Mouse (Mus musculus): ENCODE measurements at regions not wholly inside any gene's neighbourhood (a gene's known extent, or its start where the extent isn't known, plus 50 kb on each side); places are given as distances from the start of the nearest gene placed in this dataset.

DNA sequence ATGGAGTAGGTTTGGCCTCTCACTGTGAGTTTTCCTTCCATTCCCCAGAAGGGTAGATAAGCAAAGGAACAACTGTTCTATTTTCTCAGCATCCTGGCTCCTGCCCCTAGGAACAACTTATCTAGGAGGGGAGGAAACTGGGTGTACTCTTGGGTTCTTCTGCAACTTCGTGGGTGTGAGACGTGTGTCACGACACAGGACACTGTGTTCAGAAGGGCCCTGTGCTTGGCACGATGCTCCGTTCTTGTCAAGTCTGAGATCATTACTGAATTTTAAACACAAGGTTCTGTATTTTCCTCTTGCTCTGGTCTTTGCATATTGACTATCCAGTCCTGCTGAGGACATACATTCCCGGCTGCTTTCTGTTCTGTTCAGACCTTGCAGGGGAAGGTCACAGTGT is 86.8 kb upstream of the Tmpo start:
- dilution Hi-C loops (cut with MboI; ENCODE audit: extremely low pct_ligation_motif_present, extremely low pct_unique_long_range_greater_than_20kb, low sequenced_read_pairs) (no loop called here), in situ Hi-C loops (cut with MboI; ENCODE audit: low pct_ligation_motif_present, low pct_unique_long_range_greater_than_20kb, low sequenced_read_pairs) (loop anchor here (25.0 kb wide), 1 partner anchor 1744 kb away; no protein-coding TSS in a partner anchor)
- peaks cover 2 to 11% of the 10 kb centered on the region in 2 experiments; a peak in 3 of 4 replicates for H3K4me1 ChIP-seq (ENCODE audit: control insufficient read depth in 1 of 2, insufficient read depth in 2 of 2)
- no peak overlapping the region for H3K4me2 ChIP-seq (ENCODE audit: insufficient read depth, low read depth, poor library complexity, severe bottlenecking)
- H3K9me3 ChIP-seq (replicated peaks; ENCODE audit: low read length), result no peaks in the 10 kb centered on the region
- no peak overlapping the region for H3K27ac ChIP-seq (ENCODE audit: insufficient read depth, low read depth)
- no peaks in the 10 kb centered on the region for H3K27me3 ChIP-seq (replicated peaks)
- TF ChIP-seq BHLHE40 (IDR thresholded peaks at IDR 0.05; ENCODE audit: low read depth, low read length) (no peak), GABPA (IDR thresholded peaks at IDR 0.05; ENCODE audit: insufficient replicate concordance, low read depth, low read length) (no peak), E2F4 (IDR thresholded peaks at IDR 0.05; ENCODE audit: insufficient replicate concordance, low read depth, low read length) (no peak), TCF12 (IDR thresholded peaks at IDR 0.05; ENCODE audit: low read depth, low read length) (no peak), SMC3 (IDR thresholded peaks at IDR 0.05; ENCODE audit: low read depth, low read length) (no peak), SIN3A (IDR thresholded peaks at IDR 0.05; ENCODE audit: low read length) (no peak), JUN (IDR thresholded peaks at IDR 0.05; ENCODE audit: insufficient read depth, low read depth, low read length) (no peak), TBP (conservative IDR thresholded peaks at IDR 0.05; ENCODE audit: low read depth, low read length) (no peak), EP300 (IDR thresholded peaks at IDR 0.05; ENCODE audit: low read length) (no peak), ZC3H11A (IDR thresholded peaks at IDR 0.05; ENCODE audit: low read depth, low read length) (no peak), MEF2A (IDR thresholded peaks at IDR 0.05; ENCODE audit: borderline replicate concordance, low read depth, low read length) (no peak), CTCF (conservative IDR thresholded peaks at IDR 0.05 in 1 of 2, IDR thresholded peaks at IDR 0.05 in 1 of 2; ENCODE audit: low read depth in 2 of 2, low read length in 2 of 2) (no peak), MAZ (IDR thresholded peaks at IDR 0.05; ENCODE audit: low read depth, low read length) (no peak), ETS1 (conservative IDR thresholded peaks at IDR 0.05; ENCODE audit: low read depth, low read length) (no peak)
- no peak overlapping the region for H3K9ac ChIP-seq (ENCODE audit: insufficient read depth, low read depth)
- no peak for DNase-seq (ENCODE audit: extremely low read depth)
- H3K36me3 ChIP-seq (replicated peaks in 1 of 2; ENCODE audit: control insufficient read depth in 1 of 2, insufficient read depth in 1 of 2, low read length in 1 of 2), result no peaks in the 10 kb centered on the region
- H3K79me2 ChIP-seq (replicated peaks; ENCODE audit: control insufficient read depth, extremely low read depth, insufficient read depth, poor library complexity, severe bottlenecking), result no peaks in the 10 kb centered on the region
- H3K4me3 ChIP-seq (replicated peaks in 1 of 3; ENCODE audit: low read depth in 2 of 3, low read length in 2 of 3, poor library complexity in 1 of 3), result no peak overlapping the region

DNA sequence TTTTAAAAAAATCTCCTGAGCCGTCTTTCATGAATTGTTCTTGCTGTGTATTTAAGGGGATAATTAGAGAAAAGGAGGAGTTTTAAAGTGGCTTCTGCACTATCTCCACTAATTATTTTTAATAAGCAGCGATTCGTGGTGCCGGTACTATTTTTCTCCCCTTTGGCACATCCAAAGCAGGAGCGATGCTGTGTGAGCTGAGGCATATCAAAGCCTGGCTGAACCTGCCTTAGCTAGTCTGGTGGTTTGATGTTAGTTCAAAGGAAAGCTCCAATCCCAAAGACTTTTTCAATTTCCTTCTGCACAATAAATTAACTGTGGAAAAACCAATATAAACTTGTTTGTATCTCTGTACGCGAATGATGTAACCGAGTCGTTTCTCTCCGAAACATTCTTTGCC is 79.3 kb upstream of the Tmpo start:
- no peak for DNase-seq (ENCODE audit: extremely low read depth)
- Histone ChIP-seq H3K27ac (ENCODE audit: insufficient read depth, low read depth) (no peak overlapping the region), H3K9me3 (replicated peaks; ENCODE audit: low read length) (no peaks in the 10 kb centered on the region), H3K27me3 (replicated peaks) (no peaks in the 10 kb centered on the region), H3K36me3 (replicated peaks in 1 of 2; ENCODE audit: control insufficient read depth in 1 of 2, insufficient read depth in 1 of 2, low read length in 1 of 2) (no peaks in the 10 kb centered on the region), H3K9ac (ENCODE audit: insufficient read depth, low read depth) (no peak overlapping the region), H3K4me3 (replicated peaks in 1 of 3; ENCODE audit: low read depth in 2 of 3, low read length in 2 of 3, poor library complexity in 1 of 3) (no peak overlapping the region), H3K79me2 (replicated peaks; ENCODE audit: control insufficient read depth, extremely low read depth, insufficient read depth, poor library complexity, severe bottlenecking) (no peaks in the 10 kb centered on the region), H3K4me2 (ENCODE audit: insufficient read depth, low read depth, poor library complexity, severe bottlenecking) (no peak overlapping the region), H3K4me1 (ENCODE audit: control insufficient read depth in 1 of 2, insufficient read depth in 2 of 2) (no peaks in the 10 kb centered on the region)
- TF ChIP-seq UBTF (IDR thresholded peaks at IDR 0.05; ENCODE audit: low read depth, low read length) (no peak), ETS1 (conservative IDR thresholded peaks at IDR 0.05; ENCODE audit: low read depth, low read length) (no peak), JUN (IDR thresholded peaks at IDR 0.05; ENCODE audit: insufficient read depth, low read depth, low read length) (no peak), MYC (IDR thresholded peaks at IDR 0.05; ENCODE audit: low read depth, low read length) (no peak), CHD1 (IDR thresholded peaks at IDR 0.05; ENCODE audit: low read depth, low read length) (no peak), USF2 (conservative IDR thresholded peaks at IDR 0.05; ENCODE audit: low read depth, low read length) (no peak), BHLHE40 (IDR thresholded peaks at IDR 0.05; ENCODE audit: low read depth, low read length) (no peak), ZMIZ1 (IDR thresholded peaks at IDR 0.05; ENCODE audit: low read depth, low read length) (no peak), TBP (conservative IDR thresholded peaks at IDR 0.05; ENCODE audit: low read depth, low read length) (no peak), ZNF384 (IDR thresholded peaks at IDR 0.05; ENCODE audit: low read depth, low read length) (no peak), IRF4 (IDR thresholded peaks at IDR 0.05; ENCODE audit: low read depth, low read length) (no peak), SMC3 (IDR thresholded peaks at IDR 0.05; ENCODE audit: low read depth, low read length) (no peak), USF1 (IDR thresholded peaks at IDR 0.05; ENCODE audit: low read depth, low read length) (no peak), NRF1 (IDR thresholded peaks at IDR 0.05; ENCODE audit: low read depth, low read length) (no peak), KAT2A (IDR thresholded peaks at IDR 0.05; ENCODE audit: insufficient replicate concordance, low read length) (no peak), MEF2A (IDR thresholded peaks at IDR 0.05; ENCODE audit: borderline replicate concordance, low read depth, low read length) (no peak), TCF12 (IDR thresholded peaks at IDR 0.05; ENCODE audit: low read depth, low read length) (no peak), SIN3A (IDR thresholded peaks at IDR 0.05; ENCODE audit: low read length) (no peak), JUND (conservative IDR thresholded peaks at IDR 0.05; ENCODE audit: low read depth, low read length) (no peak), E2F4 (IDR thresholded peaks at IDR 0.05; ENCODE audit: insufficient replicate concordance, low read depth, low read length) (no peak)
- dilution Hi-C loops (cut with MboI; ENCODE audit: extremely low pct_ligation_motif_present, extremely low pct_unique_long_range_greater_than_20kb, low sequenced_read_pairs) (no loop called here), in situ Hi-C loops (cut with MboI; ENCODE audit: low pct_ligation_motif_present, low pct_unique_long_range_greater_than_20kb, low sequenced_read_pairs) (loop anchor here (25.0 kb wide), 1 partner anchor 1752 kb away; no protein-coding TSS in a partner anchor)
